Mouse (Mus musculus) bone marrow, adult 2 months (tissue): ENCODE measurements around the gene Narf.

Experiments used
- CTCF ChIP-seq: fragments of 200-500 bp; IDR thresholded peaks from 2 replicates; pipeline ENCODE4 v1.5.1; 2011; ENCODE audit warnings: low read length, control low read depth; ENCODE audit not compliant: control insufficient read depth, insufficient read depth
- POLR2A ChIP-seq: fragments of 200-500 bp; IDR thresholded peaks from 2 replicates; pipeline ENCODE4 v1.6.1; 2011; ENCODE audit warnings: low read depth, mild to moderate bottlenecking, control low read depth, low read length, borderline replicate concordance; ENCODE audit not compliant: control insufficient read depth

GRCm38 (mm10) chr11:121300265-121300664 is 63.2 kb downstream of the Narf start:
- TF ChIP-seq POLR2A (no peak), CTCF (no peak)
